Mouse (Mus musculus): ENCODE measurements around the gene C1qtnf12. TPM values are rescaled to one million over a fixed set of nuclear protein-coding genes. Genes with fewer than 3 reads are reported as not detected.

Gene C1qtnf12
- total RNA-seq, 2 experiments from 2014 or later: 14.7 to 15.2 TPM

- no peak for DNase-seq
Observed at GRCm38 (mm10) chr4:156004109-156004508, 42.0 kb downstream of the C1qtnf12 start.

- DNase-seq: no peak
Observed at GRCm38 (mm10) chr4:156008369-156008768, 46.3 kb downstream of the C1qtnf12 start.

GRCm38 (mm10) chr4:156013637-156014036 is 51.5 kb downstream of the C1qtnf12 start, which contains the start of gene Tnfrsf4:
Gene Tnfrsf4, plus strand, starts transcription at chr4:156013843.
- DNase-seq: no peak

GRCm38 (mm10) chr4:156014436-156014835 is 52.3 kb downstream of the C1qtnf12 start:
- no peak for DNase-seq

Other genes with a start within 250 kb of the C1qtnf12 start
- under 1 TPM; 0.36 to 0.43 TPM for gene Tmem240, start 227.5 kb upstream of the C1qtnf12 start, total RNA-seq (2021)
- 10 to 100 TPM; 82.7 to 89.7 TPM for gene Atad3a, start 201.2 kb upstream of the C1qtnf12 start, total RNA-seq (2021)
- 10 to 100 TPM; 11.5 to 12.5 TPM for gene Vwa1, start 187.6 kb upstream of the C1qtnf12 start, total RNA-seq (2021)
- gene Tmem88b, start 176.4 kb upstream of the C1qtnf12 start, total RNA-seq (2021): 1 to 10 TPM; 4.6 to 4.9 TPM
- not detected for gene Ankrd65, start 171.9 kb upstream of the C1qtnf12 start, total RNA-seq (2021)
- gene Mrpl20, start 159.4 kb upstream of the C1qtnf12 start, total RNA-seq (2021): 10 to 100 TPM; 78.1 to 95.5 TPM
- 10 to 100 TPM; 58.2 to 59.4 TPM for gene Ccnl2, start 149.8 kb upstream of the C1qtnf12 start, total RNA-seq (2021)
- gene Aurkaip1, start 131.0 kb upstream of the C1qtnf12 start, total RNA-seq (2021): 10 to 100 TPM; 78.9 to 84.2 TPM
- 10 to 100 TPM; 49.4 to 49.5 TPM for gene Mxra8, start 122.6 kb upstream of the C1qtnf12 start, total RNA-seq (2021)
- 10 to 100 TPM; 32.8 to 33.2 TPM for gene Dvl1, start 114.9 kb upstream of the C1qtnf12 start, total RNA-seq (2021)
- gene Tas1r3, start 99.0 kb upstream of the C1qtnf12 start, total RNA-seq (2021): under 1 TPM; 0.14 to 0.20 TPM
- gene Cptp, start 92.9 kb upstream of the C1qtnf12 start, total RNA-seq (2021): 10 to 100 TPM in 1 of 2 experiments, 1 to 10 TPM in 1; 6.6 to 11.2 TPM
- 10 to 100 TPM; 16.0 to 19.2 TPM for gene Ints11, start 92.8 kb upstream of the C1qtnf12 start, total RNA-seq (2021)
- gene Pusl1, start 70.5 kb upstream of the C1qtnf12 start, total RNA-seq (2021): 10 to 100 TPM; 18.3 to 23.1 TPM
- gene Acap3, start 70.5 kb upstream of the C1qtnf12 start, total RNA-seq (2021): 10 to 100 TPM; 16.9 to 21.4 TPM
- gene Ube2j2, start 18.5 kb upstream of the C1qtnf12 start, total RNA-seq (2021): 10 to 100 TPM; 72.4 to 81.4 TPM
- 1 to 10 TPM; 4.1 to 4.5 TPM for gene B3galt6, start 30.3 kb downstream of the C1qtnf12 start, total RNA-seq (2021)
- 100 to 1,000 TPM; 107 to 109 TPM for gene Sdf4, start 30.6 kb downstream of the C1qtnf12 start, total RNA-seq (2021)
- under 1 TPM; 0.34 to 0.62 TPM for gene Tnfrsf4, start 51.5 kb downstream of the C1qtnf12 start, total RNA-seq (2021)
- gene Tnfrsf18, start 63.8 kb downstream of the C1qtnf12 start, total RNA-seq (2021): under 1 TPM in 1 of 2 experiments, not detected in 1; 0.29 TPM
- gene Ttll10, start 97.1 kb downstream of the C1qtnf12 start, total RNA-seq (2021): under 1 TPM; 0.16 to 0.55 TPM
- gene 9430015G10Rik, start 147.7 kb downstream of the C1qtnf12 start, total RNA-seq (2021): 1 to 10 TPM; 7.3 to 9.4 TPM
- gene Rnf223, start 168.2 kb downstream of the C1qtnf12 start, total RNA-seq (2021): under 1 TPM in 1 of 2 experiments, not detected in 1; 0.25 TPM
- gene Agrn, start 235.2 kb downstream of the C1qtnf12 start, total RNA-seq (2021): 100 to 1,000 TPM; 112 TPM
- gene Isg15, start 238.5 kb downstream of the C1qtnf12 start, total RNA-seq (2021): 1 to 10 TPM; 1.3 to 1.4 TPM
- gene AW011738, start 241.0 kb downstream of the C1qtnf12 start, total RNA-seq (2021): 1 to 10 TPM; 7.6 to 7.7 TPM

Data from heart, postnatal 4 days (tissue).